Mouse (Mus musculus): ENCODE data around the gene Stk32b. TPM values are rescaled to one million over a fixed set of nuclear protein-coding genes. Genes with fewer than 3 reads are reported as not detected.
A peak's percentile ranks its signal among the peaks of the same experiment; 100 is the strongest.

Stk32b gene
- polyA plus RNA-seq, 1 experiment from 2014 or later: 0.48 TPM

DNA sequence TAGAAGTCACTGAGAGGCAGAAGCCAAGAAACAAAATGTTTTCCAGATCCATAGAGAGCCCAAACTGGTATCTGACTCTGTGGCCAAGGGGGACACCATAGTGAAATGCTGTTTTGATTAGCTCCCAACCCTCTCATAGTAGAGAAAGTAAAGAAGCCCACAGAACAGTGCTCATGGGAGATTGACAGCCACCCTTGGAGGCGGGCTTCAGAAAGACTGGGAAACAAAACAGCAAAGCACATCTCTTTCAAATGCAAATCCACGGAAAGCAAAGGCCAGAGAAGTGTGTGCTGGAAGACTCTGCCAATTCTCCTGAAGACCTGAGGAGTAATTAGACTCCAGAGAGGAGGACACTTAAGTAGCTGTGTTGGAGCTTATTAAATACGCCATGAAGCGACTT, 21.2 kb downstream of the Stk32b start:
- H3K4me1 ChIP-seq (ENCODE audit: control insufficient read depth, insufficient read depth, low read length): no peaks in the 10 kb centered on the region
- no peaks in the 10 kb centered on the region for H3K36me3 ChIP-seq (ENCODE audit: control insufficient read depth, insufficient read depth, low read length)
- no peak overlapping the region for H3K27ac ChIP-seq (ENCODE audit: low read length)
- H3K27me3 ChIP-seq (ENCODE audit: control insufficient read depth, insufficient read depth, low read length): no peaks in the 10 kb centered on the region
- no peak overlapping the region for H3K4me3 ChIP-seq (replicated peaks; ENCODE audit: low read length)
- WGBS: 62% methylated on average over 4 of the region's 4 CpGs
- no peaks in the 10 kb centered on the region for H3K9me3 ChIP-seq (replicated peaks; ENCODE audit: control insufficient read depth, low read length)
- no peak overlapping the region for H3K4me2 ChIP-seq (ENCODE audit: low read depth, low read length)
- no peak overlapping the region for H3K9ac ChIP-seq (ENCODE audit: low read length)
- no peak for ATAC-seq (ENCODE audit: insufficient read depth, low FRiP score)

DNA sequence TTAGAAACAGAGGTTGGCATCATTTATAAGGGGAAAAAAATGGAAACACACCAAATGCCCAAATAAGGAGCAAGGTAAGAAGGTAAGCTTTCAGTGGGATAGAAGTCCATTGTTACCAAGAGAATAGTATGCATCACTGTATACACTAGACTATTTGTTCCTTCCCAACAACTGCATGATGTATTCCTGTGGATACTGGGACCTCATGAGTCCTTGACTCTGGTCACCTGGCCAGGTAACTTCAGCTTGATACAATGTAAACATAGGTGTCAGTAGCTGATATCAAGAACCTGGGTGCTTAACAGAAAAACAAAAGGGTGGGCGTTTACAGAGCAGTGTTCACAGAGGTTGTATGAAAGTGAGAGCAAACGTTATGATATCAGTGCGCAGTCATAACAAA, 24.2 kb downstream of the Stk32b start:
- peak; percentile 33; the same call in 1 of the 2 replicates for ATAC-seq (ENCODE audit: insufficient read depth, low FRiP score)
- H3K36me3 ChIP-seq (ENCODE audit: control insufficient read depth, insufficient read depth, low read length): no peaks in the 10 kb centered on the region
- no peak overlapping the region for H3K9ac ChIP-seq (ENCODE audit: low read length)
- H3K4me3 ChIP-seq (replicated peaks; ENCODE audit: low read length): no peak overlapping the region
- no peak overlapping the region for H3K4me2 ChIP-seq (ENCODE audit: low read depth, low read length)
- no peaks in the 10 kb centered on the region for H3K27me3 ChIP-seq (ENCODE audit: control insufficient read depth, insufficient read depth, low read length)
- H3K27ac ChIP-seq (ENCODE audit: low read length): no peak overlapping the region
- no peaks in the 10 kb centered on the region for H3K9me3 ChIP-seq (replicated peaks; ENCODE audit: control insufficient read depth, low read length)
- H3K4me1 ChIP-seq (ENCODE audit: control insufficient read depth, insufficient read depth, low read length): no peaks in the 10 kb centered on the region
- 57% methylated on average over 3 of the region's 3 CpGs for WGBS

DNA sequence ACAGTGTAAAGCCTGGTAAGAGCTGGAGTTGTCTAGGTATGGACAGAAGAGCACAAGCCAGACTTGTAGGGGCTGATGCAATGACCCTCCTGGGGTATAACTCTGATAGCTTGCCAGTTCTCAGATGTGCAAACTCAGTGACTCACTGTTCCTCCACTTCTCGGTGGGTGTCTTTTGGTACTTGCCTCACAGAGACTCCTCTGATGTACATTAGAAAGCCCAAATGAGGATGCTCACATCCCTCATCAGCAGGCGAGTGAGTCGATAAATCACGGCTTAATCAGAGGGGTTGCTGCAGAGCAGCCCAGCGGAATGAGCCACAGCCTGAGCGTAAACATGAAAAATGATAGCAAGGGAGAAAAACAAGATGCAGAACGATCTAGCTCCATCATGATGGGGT, 46.2 kb downstream of the Stk32b start:
- Histone ChIP-seq H3K4me3 (replicated peaks; ENCODE audit: low read length) (no peak overlapping the region), H3K4me1 (ENCODE audit: control insufficient read depth, insufficient read depth, low read length) (no peaks in the 10 kb centered on the region), H3K9ac (ENCODE audit: low read length) (no peak overlapping the region), H3K36me3 (ENCODE audit: control insufficient read depth, insufficient read depth, low read length) (no peaks in the 10 kb centered on the region), H3K4me2 (ENCODE audit: low read depth, low read length) (no peak overlapping the region), H3K27ac (ENCODE audit: low read length) (no peak overlapping the region), H3K27me3 (ENCODE audit: control insufficient read depth, insufficient read depth, low read length) (no peaks in the 10 kb centered on the region), H3K9me3 (replicated peaks; ENCODE audit: control insufficient read depth, low read length) (no peaks in the 10 kb centered on the region)
- 85% methylated on average over 7 of the region's 7 CpGs for WGBS
- ATAC-seq (ENCODE audit: insufficient read depth, low FRiP score): no peak

DNA sequence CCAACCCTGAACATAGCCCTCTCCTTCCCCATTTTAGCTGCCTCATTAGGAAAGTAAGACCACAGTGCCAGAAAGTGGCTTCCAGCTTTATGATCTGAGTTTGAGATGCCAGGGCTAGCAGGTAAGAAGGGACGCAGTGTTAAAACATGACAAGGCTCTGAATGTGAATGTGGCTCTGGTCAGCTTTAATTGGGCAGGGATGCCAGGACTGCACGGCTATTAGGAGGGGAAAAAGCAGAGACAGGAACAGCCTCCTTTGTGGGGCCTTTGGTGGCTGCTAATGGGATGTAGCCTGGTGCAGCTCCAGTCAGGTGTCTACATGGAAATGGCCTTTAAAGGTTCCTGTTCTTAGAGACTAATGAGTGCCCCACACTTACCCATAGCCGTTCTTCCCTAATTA, 52.0 kb downstream of the Stk32b start:
- Histone ChIP-seq H3K27ac (ENCODE audit: low read length) (no peak overlapping the region), H3K27me3 (ENCODE audit: control insufficient read depth, insufficient read depth, low read length) (no peaks in the 10 kb centered on the region), H3K36me3 (ENCODE audit: control insufficient read depth, insufficient read depth, low read length) (no peaks in the 10 kb centered on the region), H3K9ac (ENCODE audit: low read length) (no peak overlapping the region), H3K4me1 (ENCODE audit: control insufficient read depth, insufficient read depth, low read length) (no peaks in the 10 kb centered on the region), H3K4me2 (ENCODE audit: low read depth, low read length) (no peak overlapping the region), H3K9me3 (replicated peaks; ENCODE audit: control insufficient read depth, low read length) (no peaks in the 10 kb centered on the region), H3K4me3 (replicated peaks; ENCODE audit: low read length) (no peak overlapping the region)
- no peak for ATAC-seq (ENCODE audit: insufficient read depth, low FRiP score)
- WGBS: 78% methylated on average over 3 of the region's 3 CpGs

DNA sequence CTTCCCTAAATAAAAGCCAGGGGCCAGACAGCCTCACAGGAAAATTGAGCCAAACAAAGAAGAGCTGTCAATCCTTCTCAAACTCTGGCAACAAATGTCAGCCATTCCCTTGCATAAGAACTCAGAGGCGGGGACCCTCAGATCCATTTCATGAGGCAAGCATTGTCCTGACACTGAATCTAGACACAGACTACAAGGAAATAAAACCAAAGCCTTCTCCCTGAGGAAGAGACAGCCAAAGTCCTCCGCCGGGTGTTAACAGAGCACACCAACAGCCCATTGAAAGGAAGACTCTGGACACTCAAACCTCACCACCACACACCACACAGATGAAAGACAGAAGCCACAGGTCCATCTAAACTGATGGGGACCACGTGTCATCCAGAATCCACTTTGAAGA, 57.8 kb downstream of the Stk32b start:
- no peak overlapping the region for H3K4me3 ChIP-seq (replicated peaks; ENCODE audit: low read length)
- H3K27me3 ChIP-seq (ENCODE audit: control insufficient read depth, insufficient read depth, low read length): no peaks in the 10 kb centered on the region
- no peaks in the 10 kb centered on the region for H3K9me3 ChIP-seq (replicated peaks; ENCODE audit: control insufficient read depth, low read length)
- no peak for ATAC-seq (ENCODE audit: insufficient read depth, low FRiP score)
- no peaks in the 10 kb centered on the region for H3K4me1 ChIP-seq (ENCODE audit: control insufficient read depth, insufficient read depth, low read length)
- no peak overlapping the region for H3K9ac ChIP-seq (ENCODE audit: low read length)
- H3K27ac ChIP-seq (ENCODE audit: low read length): no peak overlapping the region
- WGBS: 76% methylated on average over 4 of the region's 4 CpGs
- no peaks in the 10 kb centered on the region for H3K36me3 ChIP-seq (ENCODE audit: control insufficient read depth, insufficient read depth, low read length)
- no peak overlapping the region for H3K4me2 ChIP-seq (ENCODE audit: low read depth, low read length)

DNA sequence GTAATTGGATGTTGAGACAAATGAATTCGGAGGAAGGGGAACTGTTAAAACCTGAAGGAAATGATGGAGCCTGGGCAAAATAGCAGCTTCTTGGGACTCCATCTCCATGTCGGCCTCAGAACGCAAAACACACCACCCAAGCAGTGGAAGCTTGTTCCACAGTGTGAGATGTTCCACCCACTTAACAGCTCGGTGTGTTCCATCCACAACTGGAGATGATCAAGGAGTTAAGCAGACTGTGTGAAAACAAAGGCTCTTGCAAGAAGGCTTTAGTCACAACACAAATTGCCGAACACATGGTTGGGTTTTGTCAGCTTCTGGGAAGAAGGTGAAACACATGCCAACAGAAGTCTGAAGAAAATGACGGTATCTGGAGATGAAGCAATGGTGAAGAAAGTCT, 59.2 kb downstream of the Stk32b start:
- 81% methylated on average over 6 of the region's 6 CpGs for WGBS
- no peaks in the 10 kb centered on the region for H3K36me3 ChIP-seq (ENCODE audit: control insufficient read depth, insufficient read depth, low read length)
- ATAC-seq (ENCODE audit: insufficient read depth, low FRiP score): no peak
- H3K4me3 ChIP-seq (replicated peaks; ENCODE audit: low read length): no peak overlapping the region
- H3K4me2 ChIP-seq (ENCODE audit: low read depth, low read length): no peak overlapping the region
- H3K9ac ChIP-seq (ENCODE audit: low read length): no peak overlapping the region
- H3K4me1 ChIP-seq (ENCODE audit: control insufficient read depth, insufficient read depth, low read length): no peaks in the 10 kb centered on the region
- no peak overlapping the region for H3K27ac ChIP-seq (ENCODE audit: low read length)
- no peaks in the 10 kb centered on the region for H3K27me3 ChIP-seq (ENCODE audit: control insufficient read depth, insufficient read depth, low read length)
- no peaks in the 10 kb centered on the region for H3K9me3 ChIP-seq (replicated peaks; ENCODE audit: control insufficient read depth, low read length)

DNA sequence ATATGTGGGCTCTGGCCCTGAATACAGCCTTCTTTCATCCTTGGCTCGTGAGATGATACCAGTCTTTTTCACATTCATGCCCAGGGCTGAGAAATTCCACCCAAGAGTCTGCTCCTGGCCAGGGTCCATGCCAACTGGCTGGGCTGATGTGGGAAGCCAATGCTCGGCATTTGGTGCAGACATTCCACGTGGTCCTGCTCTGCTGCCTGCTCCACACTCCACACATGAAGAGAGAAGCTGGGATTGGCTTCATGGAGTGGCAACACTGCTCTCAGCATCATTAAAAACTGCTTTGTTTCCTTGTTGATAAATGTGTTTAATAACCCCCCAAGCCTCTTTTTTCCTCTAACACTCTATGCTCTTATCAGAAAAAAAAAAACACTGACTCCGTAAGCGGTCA, 61.8 kb downstream of the Stk32b start:
- no peak overlapping the region for H3K9ac ChIP-seq (ENCODE audit: low read length)
- H3K4me1 ChIP-seq (ENCODE audit: control insufficient read depth, insufficient read depth, low read length): no peaks in the 10 kb centered on the region
- H3K4me3 ChIP-seq (replicated peaks; ENCODE audit: low read length): no peak overlapping the region
- ATAC-seq (ENCODE audit: insufficient read depth, low FRiP score): no peak
- H3K4me2 ChIP-seq (ENCODE audit: low read depth, low read length): no peak overlapping the region
- no peaks in the 10 kb centered on the region for H3K9me3 ChIP-seq (replicated peaks; ENCODE audit: control insufficient read depth, low read length)
- 71% methylated on average over 5 of the region's 5 CpGs for WGBS
- no peak overlapping the region for H3K27ac ChIP-seq (ENCODE audit: low read length)
- no peaks in the 10 kb centered on the region for H3K27me3 ChIP-seq (ENCODE audit: control insufficient read depth, insufficient read depth, low read length)
- H3K36me3 ChIP-seq (ENCODE audit: control insufficient read depth, insufficient read depth, low read length): no peaks in the 10 kb centered on the region

DNA sequence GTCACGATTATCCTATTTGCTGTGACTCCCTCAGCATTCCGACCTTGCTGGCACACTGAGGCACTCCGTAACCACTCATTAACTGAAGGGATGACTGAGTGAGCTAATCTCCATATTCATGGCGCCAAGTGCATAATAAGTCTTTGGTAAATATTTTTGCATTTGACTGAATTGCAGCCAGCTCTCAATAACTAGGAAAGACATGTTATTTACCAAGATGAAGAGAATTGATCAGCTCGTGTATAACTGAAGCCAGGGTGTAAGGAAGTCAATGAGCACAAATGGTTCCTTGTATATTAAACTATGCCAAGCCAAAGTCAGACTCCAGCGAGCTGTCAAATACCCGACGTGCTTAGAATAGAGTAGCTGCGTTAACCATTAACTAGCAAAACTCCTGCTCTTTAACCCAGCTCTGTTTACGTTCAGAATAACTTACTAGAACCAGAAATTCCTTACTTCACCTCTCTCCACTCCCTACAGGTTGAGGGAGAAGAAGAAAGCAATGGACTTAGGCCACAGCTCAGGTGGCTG, 66.2 kb downstream of the Stk32b start:
- 48% methylated on average over 10 of the region's 10 CpGs for WGBS
- Histone ChIP-seq H3K4me3 (replicated peaks; ENCODE audit: low read length) (no peak overlapping the region), H3K27me3 (ENCODE audit: control insufficient read depth, insufficient read depth, low read length) (no peaks in the 10 kb centered on the region), H3K9me3 (replicated peaks; ENCODE audit: control insufficient read depth, low read length) (peaks cover 2% of the 10 kb centered on the region; the same call in 1 of the 2 replicates), H3K36me3 (ENCODE audit: control insufficient read depth, insufficient read depth, low read length) (no peaks in the 10 kb centered on the region), H3K4me2 (ENCODE audit: low read depth, low read length) (no peak overlapping the region), H3K4me1 (ENCODE audit: control insufficient read depth, insufficient read depth, low read length) (no peaks in the 10 kb centered on the region), H3K9ac (ENCODE audit: low read length) (no peak overlapping the region), H3K27ac (ENCODE audit: low read length) (peak overlapping the region; percentile 55)
- ATAC-seq (ENCODE audit: insufficient read depth, low FRiP score): peak; percentile 90

DNA sequence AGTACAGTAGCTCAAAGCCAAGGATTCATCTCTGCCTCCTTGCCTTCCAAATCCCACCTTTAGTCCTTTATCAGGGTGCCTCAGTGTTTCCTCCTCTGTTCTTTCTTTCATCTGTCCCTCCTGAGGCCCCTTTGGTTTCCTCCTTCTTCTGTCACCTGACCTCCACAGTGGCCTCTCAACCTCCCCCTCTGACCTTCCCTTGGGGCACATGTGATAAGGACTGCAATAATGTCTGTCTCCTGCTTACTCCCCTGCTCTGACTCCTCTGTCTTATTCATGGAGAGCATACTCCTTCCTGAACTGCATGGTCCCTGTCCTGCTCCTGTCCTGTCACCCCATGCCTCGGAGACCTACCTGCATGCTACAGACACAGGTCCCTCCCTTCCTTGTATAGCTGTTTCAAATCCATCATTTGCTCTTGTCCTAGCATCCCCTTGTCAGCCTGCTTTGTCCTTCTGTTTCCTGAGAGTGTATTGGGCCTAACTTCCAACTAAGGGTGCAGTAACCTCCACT, 66.8 kb downstream of the Stk32b start:
- peak overlapping the region; percentile 9; the same call in 1 of the 2 replicates for H3K27ac ChIP-seq (ENCODE audit: low read length)
- WGBS: 59% methylated on average over 1 of the region's 1 CpGs
- peaks cover 2% of the 10 kb centered on the region; the same call in 1 of the 2 replicates for H3K9me3 ChIP-seq (replicated peaks; ENCODE audit: control insufficient read depth, low read length)
- H3K9ac ChIP-seq (ENCODE audit: low read length): no peak overlapping the region
- no peak overlapping the region for H3K4me3 ChIP-seq (replicated peaks; ENCODE audit: low read length)
- H3K4me1 ChIP-seq (ENCODE audit: control insufficient read depth, insufficient read depth, low read length): no peaks in the 10 kb centered on the region
- no peaks in the 10 kb centered on the region for H3K36me3 ChIP-seq (ENCODE audit: control insufficient read depth, insufficient read depth, low read length)
- ATAC-seq (ENCODE audit: insufficient read depth, low FRiP score): no peak
- H3K4me2 ChIP-seq (ENCODE audit: low read depth, low read length): no peak overlapping the region
- no peaks in the 10 kb centered on the region for H3K27me3 ChIP-seq (ENCODE audit: control insufficient read depth, insufficient read depth, low read length)

Data from stomach, embryonic 16.5 days (tissue).